Mouse (Mus musculus): ENCODE measurements around the gene Nsun4.

GRCm38 (mm10) chr4:116046604-116047003 is 7.1 kb downstream of the Nsun4 start:
- TF ChIP-seq USF2 (conservative IDR thresholded peaks at IDR 0.05; ENCODE audit: low read depth, low read length) (no peak), EP300 (IDR thresholded peaks at IDR 0.05; ENCODE audit: low read length) (no peak), POLR2A (IDR thresholded peaks at IDR 0.05; ENCODE audit: low read depth, low read length) (no peak)
